Mouse (Mus musculus) heart, adult 2 months (tissue): ENCODE measurements around the gene Mib2.

Source experiments
- CTCF ChIP-seq: fragments of 200-600 bp; IDR thresholded peaks from 2 replicates; pipeline ENCODE4 v1.8.1; 2022; ENCODE audit warnings: antibody characterized with exemption, mild to moderate bottlenecking, moderate library complexity
- POLR2A ChIP-seq: fragments of 200-500 bp; IDR thresholded peaks from 2 replicates; pipeline ENCODE4 v1.6.1; 2011; ENCODE audit warnings: mild to moderate bottlenecking, low read depth, low read length, control low read depth; ENCODE audit not compliant: insufficient read depth

GRCm38 (mm10) chr4:155635766-155636499 is 33.1 kb downstream of the Mib2 start:
- TF ChIP-seq POLR2A, result no peak
- TF ChIP-seq CTCF, result no peak
